Mouse (Mus musculus): ENCODE measurements at regions not wholly inside any gene's neighbourhood (a gene's known extent, or its start where the extent isn't known, plus 50 kb on each side); places are given as distances from the start of the nearest gene placed in this dataset.

GRCm38 (mm10) chr3:121869694-121870093 lies 54.6 kb upstream of the Abcd3 start:
- no peak for TF ChIP-seq CTCF (IDR thresholded peaks at IDR 0.05; ENCODE audit: low read depth)

GRCm38 (mm10) chr3:121867301-121867700 lies 52.2 kb upstream of the Abcd3 start:
- peak; percentile 70 for ATAC-seq

More at GRCm38 (mm10) chr3:121869694-121870093, 54.6 kb upstream of the Abcd3 start:
- Histone ChIP-seq H3K4me3 (ENCODE audit: low read depth, low read length) (no peak overlapping the region), H3K36me3 (ENCODE audit: control insufficient read depth, insufficient read depth) (no peaks in the 10 kb centered on the region), H3K27me3 (replicated peaks; ENCODE audit: control insufficient read depth, insufficient read depth, low read length) (no peaks in the 10 kb centered on the region), H3K4me2 (replicated peaks; ENCODE audit: low read depth) (no peak overlapping the region), H3K4me1 (replicated peaks; ENCODE audit: control insufficient read depth, insufficient read depth, low read length) (no peaks in the 10 kb centered on the region), H3K9me3 (ENCODE audit: control insufficient read depth) (no peaks in the 10 kb centered on the region), H3K27ac (ENCODE audit: low read depth, low read length) (no peak overlapping the region), H3K9ac (ENCODE audit: low read depth, low read length) (no peak overlapping the region)
- 71% methylated on average over 4 of the region's 4 CpGs for WGBS
- ATAC-seq, result no peak

GRCm38 (mm10) chr3:121864734-121865445 lies 49.8 kb upstream of the Abcd3 start:
- no peaks in the 10 kb centered on the region for H3K9me3 ChIP-seq (ENCODE audit: control insufficient read depth)
- H3K9ac ChIP-seq (ENCODE audit: low read depth, low read length), result no peak overlapping the region
- no peak overlapping the region for H3K27ac ChIP-seq (ENCODE audit: low read depth, low read length)
- no peaks in the 10 kb centered on the region for H3K4me1 ChIP-seq (replicated peaks; ENCODE audit: control insufficient read depth, insufficient read depth, low read length)
- H3K4me3 ChIP-seq (ENCODE audit: low read depth, low read length), result no peak overlapping the region
- H3K36me3 ChIP-seq (ENCODE audit: control insufficient read depth, insufficient read depth), result no peaks in the 10 kb centered on the region
- no peak overlapping the region for H3K4me2 ChIP-seq (replicated peaks; ENCODE audit: low read depth)
- WGBS, result 31% methylated on average over 8 of the region's 8 CpGs
- peak; percentile 65; the same call in 1 of the 2 replicates for ATAC-seq
- TF ChIP-seq CTCF (IDR thresholded peaks at IDR 0.05; ENCODE audit: low read depth), result no peak
- no peaks in the 10 kb centered on the region for H3K27me3 ChIP-seq (replicated peaks; ENCODE audit: control insufficient read depth, insufficient read depth, low read length)

More at GRCm38 (mm10) chr3:121867301-121867700, 52.2 kb upstream of the Abcd3 start:
- H3K27me3 ChIP-seq (replicated peaks; ENCODE audit: control insufficient read depth, insufficient read depth, low read length), result no peaks in the 10 kb centered on the region
- no peak overlapping the region for H3K9ac ChIP-seq (ENCODE audit: low read depth, low read length)
- TF ChIP-seq CTCF (IDR thresholded peaks at IDR 0.05; ENCODE audit: low read depth), result no peak
- H3K27ac ChIP-seq (ENCODE audit: low read depth, low read length), result no peak overlapping the region
- H3K4me3 ChIP-seq (ENCODE audit: low read depth, low read length), result no peak overlapping the region
- 26% methylated on average over 5 of the region's 5 CpGs for WGBS
- no peaks in the 10 kb centered on the region for H3K36me3 ChIP-seq (ENCODE audit: control insufficient read depth, insufficient read depth)
- no peaks in the 10 kb centered on the region for H3K9me3 ChIP-seq (ENCODE audit: control insufficient read depth)
- H3K4me1 ChIP-seq (replicated peaks; ENCODE audit: control insufficient read depth, insufficient read depth, low read length), result no peaks in the 10 kb centered on the region
- H3K4me2 ChIP-seq (replicated peaks; ENCODE audit: low read depth), result no peak overlapping the region
